Mouse (Mus musculus) liver, embryonic 12.5 days (tissue): ENCODE measurements around the gene Ncf4. TPM values are rescaled to one million over a fixed set of nuclear protein-coding genes. Genes with fewer than 3 reads are reported as not detected.

Source experiments
- ATAC-seq: fragments of 200-750 bp; cut with Nextera tagmentation; 2 replicates; pipeline ENCODE4 v1.8.0; 2017; ENCODE audit warnings: moderate number of reproducible peaks, mild to moderate bottlenecking, moderate library complexity
- H3K27ac ChIP-seq: fragments of 300-500 bp; sonication (generic); 2 replicates; pipeline ENCODE4 v1.5.1; 2016; ENCODE audit warnings: mild to moderate bottlenecking
- H3K27me3 ChIP-seq: fragments of 300-500 bp; sonication (generic); replicated peaks from 2 replicates; pipeline ENCODE4 v1.6.1; 2016; ENCODE audit warnings: mild to moderate bottlenecking, moderate library complexity
- H3K36me3 ChIP-seq: fragments of 300-500 bp; sonication (generic); 2 replicates; pipeline ENCODE4 v1.6.1; 2016; ENCODE audit warnings: mild to moderate bottlenecking, moderate library complexity
- H3K4me1 ChIP-seq: fragments of 300-500 bp; sonication (generic); 2 replicates; pipeline ENCODE4 v1.6.1; 2016
- H3K4me2 ChIP-seq: fragments of 300-500 bp; sonication (generic); 2 replicates; pipeline ENCODE4 v1.6.1; 2016; ENCODE audit warnings: mild to moderate bottlenecking, moderate library complexity
- H3K4me3 ChIP-seq: fragments of 300-500 bp; sonication (generic); 2 replicates; pipeline ENCODE4 v1.5.1; 2016; ENCODE audit warnings: mild to moderate bottlenecking, moderate library complexity
- H3K9ac ChIP-seq: fragments of 300-500 bp; sonication (generic); 2 replicates; pipeline ENCODE4 v1.6.1; 2016; ENCODE audit warnings: mild to moderate bottlenecking, moderate library complexity
- H3K9me3 ChIP-seq: fragments of 300-500 bp; sonication (generic); replicated peaks from 2 replicates; pipeline ENCODE4 v1.6.1; 2016; ENCODE audit warnings: mild to moderate bottlenecking, moderate library complexity
- WGBS: fragments of 180-500 bp; shearing (Covaris S2); methylation state at CpG from one replicate; pipeline ENCODE4 v1.1.7; 2016; ENCODE audit not compliant: insufficient replicate concordance; 5-methylcytosine and 5-hydroxymethylcytosine counted together
- polyA plus RNA-seq: library from polyadenylated mRNA; unstranded; fragments of >200 nt; fragmentation: Nextera tagmentation; extraction: Ambion mirVana; gene quantifications from 2 replicates; pipeline ENCODE4 v1.2.1, GENCODE M21; 2016

Ncf4 gene
- 31.4 and 37.5 TPM in 2 replicates for polyA plus RNA-seq

GRCm38 (mm10) chr15:78244695-78245492 lies at the start of gene Ncf4:
Ncf4 (plus strand) TSS chr15:78244801.
- H3K4me1 ChIP-seq = no peaks in the 10 kb centered on the region
- H3K4me3 ChIP-seq = no peak within 1 kb of the TSS
- peak within 1 kb of the TSS; percentile 4; the same call in 1 of the 2 replicates for H3K27ac ChIP-seq
- no peak within 1 kb of the TSS for H3K9ac ChIP-seq
- H3K9me3 ChIP-seq = no peaks in the 10 kb centered on the region
- H3K27me3 ChIP-seq = peaks cover 6% of the 10 kb centered on the region; the same call in 1 of the 2 replicates
- H3K36me3 ChIP-seq = no peaks in the 10 kb centered on the region
- WGBS = 31% methylated on average over 7 of the region's 7 CpGs
- no peak for ATAC-seq
- H3K4me2 ChIP-seq = no peak within 1 kb of the TSS

- H3K4me3 ChIP-seq = no peak overlapping the region
- H3K4me1 ChIP-seq = no peaks in the 10 kb centered on the region
- H3K27ac ChIP-seq = no peak overlapping the region
- H3K9ac ChIP-seq = no peak overlapping the region
- WGBS = 67% methylated on average over 28 of the region's 28 CpGs
- no peaks in the 10 kb centered on the region for H3K36me3 ChIP-seq
- H3K9me3 ChIP-seq = no peaks in the 10 kb centered on the region
- ATAC-seq = no peak
- peaks cover 10% of the 10 kb centered on the region for H3K27me3 ChIP-seq
- no peak overlapping the region for H3K4me2 ChIP-seq
Measured at GRCm38 (mm10) chr15:78195096-78195880, 49.3 kb upstream of the Ncf4 start.

GRCm38 (mm10) chr15:78204053-78204847 lies 40.4 kb upstream of the Ncf4 start:
- no peaks in the 10 kb centered on the region for H3K9me3 ChIP-seq
- no peak overlapping the region for H3K27ac ChIP-seq
- H3K4me2 ChIP-seq = peak overlapping the region; percentile 40
- 5% methylated on average over 41 of the region's 41 CpGs for WGBS
- ATAC-seq = no peak
- peaks cover 70% of the 10 kb centered on the region for H3K27me3 ChIP-seq
- no peak overlapping the region for H3K9ac ChIP-seq
- no peak overlapping the region for H3K4me3 ChIP-seq
- no peaks in the 10 kb centered on the region for H3K36me3 ChIP-seq
- H3K4me1 ChIP-seq = no peaks in the 10 kb centered on the region

GRCm38 (mm10) chr15:78205192-78205591 lies 39.4 kb upstream of the Ncf4 start:
- H3K4me3 ChIP-seq = no peak overlapping the region
- WGBS = 40% methylated on average over 3 of the region's 3 CpGs
- no peaks in the 10 kb centered on the region for H3K36me3 ChIP-seq
- no peaks in the 10 kb centered on the region for H3K9me3 ChIP-seq
- no peak for ATAC-seq
- no peak overlapping the region for H3K27ac ChIP-seq
- peaks cover 62% of the 10 kb centered on the region for H3K27me3 ChIP-seq
- H3K4me1 ChIP-seq = no peaks in the 10 kb centered on the region
- H3K4me2 ChIP-seq = no peak overlapping the region
- H3K9ac ChIP-seq = no peak overlapping the region

- Histone ChIP-seq H3K36me3 (no peaks in the 10 kb centered on the region), H3K9ac (no peak within 1 kb of the TSS), H3K4me1 (no peaks in the 10 kb centered on the region), H3K27me3 (peaks cover 54% of the 10 kb centered on the region), H3K4me3 (no peak within 1 kb of the TSS), H3K27ac (no peak within 1 kb of the TSS), H3K4me2 (no peak within 1 kb of the TSS), H3K9me3 (no peaks in the 10 kb centered on the region)
- ATAC-seq = no peak
- WGBS = 79% methylated on average over 7 of the region's 7 CpGs
Measured at GRCm38 (mm10) chr15:78206312-78206711, 38.3 kb upstream of the Ncf4 start, which contains the start of gene Pvalb. Pvalb (minus strand) TSS chr15:78206400.

GRCm38 (mm10) chr15:78210203-78210602 lies 34.4 kb upstream of the Ncf4 start:
- Histone ChIP-seq H3K4me3 (no peak overlapping the region), H3K27me3 (peaks cover 15% of the 10 kb centered on the region), H3K36me3 (no peaks in the 10 kb centered on the region), H3K9me3 (no peaks in the 10 kb centered on the region), H3K27ac (no peak overlapping the region), H3K4me1 (no peaks in the 10 kb centered on the region), H3K9ac (no peak overlapping the region), H3K4me2 (no peak overlapping the region)
- 61% methylated on average over 4 of the region's 4 CpGs for WGBS
- no peak for ATAC-seq

- peaks cover 3% of the 10 kb centered on the region for H3K27me3 ChIP-seq
- H3K4me1 ChIP-seq = no peaks in the 10 kb centered on the region
- no peak overlapping the region for H3K9ac ChIP-seq
- H3K4me3 ChIP-seq = no peak overlapping the region
- no peak for ATAC-seq
- H3K27ac ChIP-seq = no peak overlapping the region
- 55% methylated on average over 8 of the region's 8 CpGs for WGBS
- no peak overlapping the region for H3K4me2 ChIP-seq
- no peaks in the 10 kb centered on the region for H3K36me3 ChIP-seq
- H3K9me3 ChIP-seq = no peaks in the 10 kb centered on the region
Measured at GRCm38 (mm10) chr15:78211367-78211766, 33.2 kb upstream of the Ncf4 start.

GRCm38 (mm10) chr15:78215269-78215668 lies 29.3 kb upstream of the Ncf4 start:
- H3K36me3 ChIP-seq = no peaks in the 10 kb centered on the region
- H3K4me3 ChIP-seq = no peak overlapping the region
- no peak overlapping the region for H3K9ac ChIP-seq
- no peak for ATAC-seq
- no peaks in the 10 kb centered on the region; the same call in 1 of the 2 replicates for H3K27me3 ChIP-seq
- H3K9me3 ChIP-seq = no peaks in the 10 kb centered on the region
- no peak overlapping the region for H3K4me2 ChIP-seq
- 63% methylated on average over 9 of the region's 9 CpGs for WGBS
- no peak overlapping the region for H3K27ac ChIP-seq
- no peaks in the 10 kb centered on the region for H3K4me1 ChIP-seq

GRCm38 (mm10) chr15:78227816-78228215 lies 16.8 kb upstream of the Ncf4 start:
- H3K9ac ChIP-seq = no peak overlapping the region
- H3K9me3 ChIP-seq = no peaks in the 10 kb centered on the region
- no peak overlapping the region for H3K4me2 ChIP-seq
- no peaks in the 10 kb centered on the region for H3K36me3 ChIP-seq
- no peaks in the 10 kb centered on the region for H3K27me3 ChIP-seq
- no peak for ATAC-seq
- H3K4me3 ChIP-seq = no peak overlapping the region
- H3K4me1 ChIP-seq = 0 out of 2 replicates have a peak, but pooled peaks cover 2% of the 10 kb centered on the region
- 64% methylated on average over 12 of the region's 12 CpGs for WGBS
- no peak overlapping the region for H3K27ac ChIP-seq

- H3K36me3 ChIP-seq = no peaks in the 10 kb centered on the region
- no peak overlapping the region for H3K9ac ChIP-seq
- no peaks in the 10 kb centered on the region for H3K9me3 ChIP-seq
- WGBS = 48% methylated on average over 13 of the region's 13 CpGs
- 0 out of 2 replicates have a peak, but pooled peaks cover 6% of the 10 kb centered on the region for H3K27me3 ChIP-seq
- H3K4me3 ChIP-seq = no peak overlapping the region
- peaks cover 16% of the 10 kb centered on the region for H3K4me1 ChIP-seq
- H3K4me2 ChIP-seq = no peak overlapping the region
- ATAC-seq = no peak
- H3K27ac ChIP-seq = no peak overlapping the region
Measured at GRCm38 (mm10) chr15:78231346-78232331, 13.0 kb upstream of the Ncf4 start.
